Mouse (Mus musculus) liver, postnatal 0 days (tissue): ENCODE results near the gene Myh6.

Experiments used
- CTCF ChIP-seq: sonication (generic); IDR thresholded peaks from 2 replicates; pipeline ENCODE4 v1.5.1; 2016; ENCODE audit warnings: antibody characterized with exemption, low read depth
- EP300 ChIP-seq: IDR thresholded peaks from 2 replicates; pipeline ENCODE4 v1.6.1; 2016; ENCODE audit warnings: antibody characterized with exemption, low read depth, mild to moderate bottlenecking

DNA sequence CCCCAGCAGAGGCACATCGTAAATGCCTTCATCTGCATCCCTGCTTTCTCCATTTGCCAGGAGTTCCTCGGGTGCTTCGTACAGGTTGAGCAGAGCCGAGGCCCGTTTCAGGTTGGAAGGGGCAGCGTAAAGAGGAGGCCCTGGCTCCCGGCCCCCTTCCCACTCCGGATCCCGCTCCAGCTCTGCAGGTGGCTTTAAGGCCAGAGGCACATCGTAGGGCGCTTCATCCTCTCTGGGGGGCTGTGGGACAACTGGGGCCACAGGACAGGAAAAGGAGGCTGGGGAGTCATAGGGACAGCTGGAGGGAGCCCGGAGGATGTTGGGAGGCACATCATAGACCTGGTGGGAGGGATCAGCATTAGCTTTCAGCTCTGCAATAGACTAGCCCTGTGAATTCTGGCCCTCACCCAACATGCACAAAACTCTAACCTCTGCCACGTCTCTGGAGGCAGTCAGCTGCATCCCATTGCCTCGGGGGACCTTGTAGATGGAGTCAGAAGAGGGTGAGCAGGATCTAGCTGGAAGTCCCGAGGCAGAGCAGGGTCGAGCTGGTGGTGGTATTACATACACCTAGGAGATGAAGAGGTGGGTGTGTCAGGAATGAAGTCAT lies 46.5 kb downstream of the Myh6 start:
- TF ChIP-seq CTCF, result no peak
- no peak for TF ChIP-seq EP300
